8 mouse cellular contexts compared by ENCODE assay signal in genomic region chr2:27572928-27573627, GRCm38 (mm10). TPM values are rescaled to one million over a fixed set of nuclear protein-coding genes. Genes with fewer than 3 reads are reported as not detected.
DNase-seq lines count a peak whose midpoint lies in the region; ATAC-seq lines count a peak whose summit lies in the region.

No protein-coding gene starts in this region.

- H3K9ac ChIP-seq in forebrain, embryonic 13.5 days, result no peak overlapping the region
- no peak overlapping the region for H3K9ac ChIP-seq in heart, embryonic 15.5 days
- H3K9ac ChIP-seq in liver, embryonic 16.5 days (ENCODE audit: low read depth, low read length), result no peak overlapping the region

- no peaks in the 10 kb centered on the region for H3K36me3 ChIP-seq in forebrain, embryonic 13.5 days (ENCODE audit: poor library complexity, severe bottlenecking)
- H3K36me3 ChIP-seq in heart, embryonic 15.5 days, result no peaks in the 10 kb centered on the region
- H3K36me3 ChIP-seq in liver, embryonic 16.5 days (ENCODE audit: control insufficient read depth, insufficient read depth), result no peaks in the 10 kb centered on the region

- peak overlapping the region; percentile 34 for H3K4me2 ChIP-seq in forebrain, embryonic 13.5 days
- no peak overlapping the region for H3K4me2 ChIP-seq in heart, embryonic 15.5 days
- H3K4me2 ChIP-seq in liver, embryonic 16.5 days (ENCODE audit: low read depth, low read length), result no peak overlapping the region

- 12% methylated on average over 18 of the region's 18 CpGs for WGBS in forebrain, embryonic 13.5 days
- 44% methylated on average over 18 of the region's 18 CpGs for WGBS in heart, embryonic 15.5 days
- WGBS in liver, embryonic 16.5 days (ENCODE audit: insufficient replicate concordance), result 65% methylated on average over 18 of the region's 18 CpGs

- H3K27ac ChIP-seq in forebrain, embryonic 13.5 days, result peak overlapping the region; percentile 73
- peak overlapping the region; percentile 59; the same call in 1 of the 2 replicates for H3K27ac ChIP-seq in heart, embryonic 15.5 days
- H3K27ac ChIP-seq in liver, embryonic 16.5 days (ENCODE audit: low read length), result no peak overlapping the region

- peak; percentile 70 for DNase-seq in urinary bladder, postnatal 14 days (ENCODE audit: low spot score)
- no peak for DNase-seq in urinary bladder, adult 2 months (ENCODE audit: low spot score)
- DNase-seq in kidney, postnatal 14 days, result peak; percentile 79
- DNase-seq in retina, adult 2 months (ENCODE audit: low read depth, low spot score), result peak; percentile 20

- H3K4me3 ChIP-seq in forebrain, embryonic 13.5 days, result no peak overlapping the region
- no peak overlapping the region for H3K4me3 ChIP-seq in heart, embryonic 15.5 days
- no peak overlapping the region for H3K4me3 ChIP-seq in liver, embryonic 16.5 days (ENCODE audit: low read depth, low read length)

- H3K27me3 ChIP-seq in forebrain, embryonic 13.5 days, result peaks cover 79% of the 10 kb centered on the region
- 0 out of 2 replicates have a peak, but pooled peaks cover 2% of the 10 kb centered on the region for H3K27me3 ChIP-seq in heart, embryonic 15.5 days
- no peaks in the 10 kb centered on the region for H3K27me3 ChIP-seq in liver, embryonic 16.5 days (ENCODE audit: control insufficient read depth, insufficient read depth, low read depth, low read length)

- ATAC-seq in forebrain, embryonic 13.5 days, result peak; percentile 96
- peak; percentile 76; the same call in 1 of the 2 replicates for ATAC-seq in heart, embryonic 15.5 days (replicated peaks; ENCODE audit: insufficient number of reproducible peaks, insufficient read depth, low FRiP score, low read depth)
- 0 out of 2 replicates have a peak, but pooled peaks have one; percentile 32 for ATAC-seq in liver, embryonic 16.5 days (ENCODE audit: low read depth)
- no peak for ATAC-seq in erythroid progenitor cell, adult 5-6 weeks (replicated peaks; ENCODE audit: low FRiP score, poor library complexity, severe bottlenecking)

- peaks cover 23% of the 10 kb centered on the region for H3K4me1 ChIP-seq in forebrain, embryonic 13.5 days
- peaks cover 23% of the 10 kb centered on the region for H3K4me1 ChIP-seq in heart, embryonic 15.5 days (replicated peaks)
- H3K4me1 ChIP-seq in liver, embryonic 16.5 days (ENCODE audit: control insufficient read depth, low read depth, low read length), result no peaks in the 10 kb centered on the region

- H3K9me3 ChIP-seq in forebrain, embryonic 13.5 days (replicated peaks), result no peaks in the 10 kb centered on the region
- H3K9me3 ChIP-seq in heart, embryonic 15.5 days (replicated peaks), result no peaks in the 10 kb centered on the region
- H3K9me3 ChIP-seq in liver, embryonic 16.5 days (replicated peaks; ENCODE audit: control insufficient read depth, low read length), result no peaks in the 10 kb centered on the region

RNA-seq across cellular contexts. Expression of gene Wdr5, which starts 58.1 kb away (rescaled TPM):
- polyA plus RNA-seq in urinary bladder, adult 2 months (2012; rRNA removed), result 29.1 and 34.4 TPM in 2 replicates
- 54.0 and 59.1 TPM in 2 replicates for polyA plus RNA-seq in forebrain, embryonic 13.5 days (2015; fragmentation: Nextera tagmentation; extraction: Ambion mirVana)
- 26.7 and 34.0 TPM in 2 replicates for polyA plus RNA-seq in heart, embryonic 15.5 days (2015; fragmentation: Nextera tagmentation; extraction: Ambion mirVana)
- 22.2 and 22.4 TPM in 2 replicates for polyA plus RNA-seq in liver, embryonic 16.5 days (2015; fragmentation: Nextera tagmentation; extraction: Ambion mirVana)
- total RNA-seq in erythroid progenitor cell, adult 5-6 weeks (2015; ENCODE audit: low replicate concordance), result 14.4 and 18.9 TPM in 2 replicates
- total RNA-seq in erythroid progenitor cell, adult 5-6 weeks (2017; ENCODE audit: low replicate concordance), result 13.6 and 28.5 TPM in 2 replicates
